Mouse (Mus musculus) urinary bladder, adult 18-20 months (tissue): ENCODE results near the gene Zfp628.

Experiments used
- DNase-seq, 2 experiments: peaks; one replicate each; pipeline ENCODE4 v3.0.0; 2022; ENCODE audit warnings: low spot score in 2 of 2, mixed read lengths in 2 of 2

The Zfp628 gene

DNA sequence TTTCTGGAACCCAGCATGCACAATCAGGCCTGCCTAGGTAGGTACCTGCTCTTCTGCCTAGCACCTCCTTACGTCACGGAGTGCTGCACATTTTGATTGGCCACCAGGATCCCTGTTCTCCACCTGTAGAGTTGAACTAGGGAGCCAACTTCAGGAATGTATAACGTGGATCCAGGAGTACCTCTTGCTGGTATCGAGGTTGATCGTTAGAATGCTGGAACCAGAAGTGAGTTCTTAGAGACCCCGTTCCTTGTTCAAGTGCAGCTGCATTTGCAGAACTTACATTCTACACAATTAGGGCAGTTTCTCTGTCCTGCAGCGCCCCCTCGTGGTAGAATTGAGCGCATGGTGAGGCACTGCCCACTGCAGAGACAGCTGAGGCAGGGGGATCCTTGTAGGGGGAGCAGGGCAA is 25.1 kb downstream of the Zfp628 start:
- peak; percentile 59 to 83 for DNase-seq

- DNase-seq, result no peak
Observed at GRCm38 (mm10) chr7:4942673-4943072, 27.7 kb downstream of the Zfp628 start.

- peak; percentile 88 to 91 for DNase-seq
Observed at GRCm38 (mm10) chr7:4943223-4943815, 28.3 kb downstream of the Zfp628 start.

GRCm38 (mm10) chr7:4947855-4948254 is 32.8 kb downstream of the Zfp628 start:
- DNase-seq, result no peak

DNA sequence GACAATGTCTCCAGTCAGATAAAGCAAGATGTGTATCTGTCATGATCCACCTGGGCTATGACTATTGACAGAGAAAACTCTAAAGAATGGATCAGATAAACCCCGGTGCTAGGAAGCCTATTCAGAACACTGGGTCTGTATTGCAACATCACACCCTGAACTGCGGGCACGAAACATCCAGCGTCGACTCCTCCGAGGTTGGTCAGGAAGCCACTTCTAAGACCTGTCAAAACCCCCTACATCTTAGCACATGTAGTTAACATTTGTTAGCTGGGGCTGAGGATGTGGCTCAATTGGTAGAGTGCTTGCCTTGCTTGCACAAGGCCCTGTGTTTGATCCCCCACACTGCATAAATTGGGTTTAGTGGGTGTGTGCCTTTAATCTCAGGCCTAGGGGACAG is 33.4 kb downstream of the Zfp628 start:
- DNase-seq, result no peak

DNA sequence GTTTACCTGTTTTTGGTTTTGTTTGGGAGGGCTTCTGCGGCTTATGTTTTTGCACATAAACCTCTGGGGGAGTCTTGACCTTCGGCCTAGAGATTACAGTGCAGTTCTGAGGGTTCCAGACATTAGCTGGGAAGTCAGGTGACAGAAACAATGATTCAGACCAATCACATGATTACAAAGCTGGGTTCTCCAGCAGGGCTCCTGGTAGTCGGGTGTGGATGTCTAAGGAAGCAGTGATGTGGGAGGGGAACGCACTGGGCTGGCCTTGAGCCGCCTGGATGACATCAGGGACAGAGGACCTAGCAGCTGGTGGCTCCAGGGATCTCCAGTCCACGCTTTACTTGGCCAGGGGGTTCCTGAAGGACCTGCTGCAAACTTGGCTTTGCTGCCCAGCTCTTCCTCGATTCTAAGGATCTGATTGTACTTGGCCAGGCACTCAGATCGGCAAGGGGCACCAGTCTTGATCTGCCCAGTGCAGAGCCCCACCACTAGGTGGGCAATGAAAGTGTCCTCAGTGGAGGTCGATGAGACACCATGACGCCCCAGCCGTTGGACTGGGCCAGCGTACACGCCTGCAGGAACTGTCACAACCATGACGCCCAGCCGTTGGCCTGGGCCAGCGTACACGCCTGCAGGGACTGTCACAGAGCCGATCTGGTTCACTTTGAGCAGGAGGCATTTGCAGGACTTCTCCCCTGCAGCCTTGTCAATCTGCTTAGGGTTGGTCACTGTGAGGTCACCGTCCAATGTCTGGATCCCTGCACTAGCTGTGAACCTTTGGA is 35.7 kb downstream of the Zfp628 start:
- DNase-seq, result no peak

DNA sequence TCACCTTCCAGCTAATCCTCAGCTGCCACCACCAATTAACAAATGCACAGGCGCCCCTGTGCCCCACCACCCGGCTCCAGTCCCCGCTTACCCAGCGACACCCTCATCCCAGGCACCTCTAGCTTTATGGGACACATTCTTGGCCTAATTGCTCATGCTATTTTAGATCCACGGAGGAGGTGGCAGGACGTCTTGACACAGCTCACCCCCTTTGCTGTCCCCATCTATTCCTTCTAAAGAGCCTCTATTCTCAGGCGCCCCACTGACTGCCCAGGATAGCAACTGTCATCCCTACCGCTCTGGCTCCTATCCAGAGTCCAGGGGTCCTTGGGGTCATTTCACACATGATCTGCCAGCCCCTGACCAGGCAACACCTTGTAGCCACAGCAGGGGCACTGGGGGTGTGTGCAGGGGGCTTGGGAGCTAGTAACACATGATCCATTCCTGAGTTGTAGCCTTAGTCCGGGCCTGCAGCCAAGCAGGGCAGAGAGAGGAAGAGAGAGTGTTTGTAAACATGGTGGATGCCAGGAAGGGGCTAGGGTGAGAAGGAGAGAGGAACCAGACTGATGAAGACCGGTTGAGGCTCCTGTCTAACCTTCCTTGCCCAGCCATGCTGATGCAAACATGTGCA is 38.9 kb downstream of the Zfp628 start:
- DNase-seq, result no peak

- DNase-seq, result no peak
Observed at GRCm38 (mm10) chr7:4957361-4957760, 42.3 kb downstream of the Zfp628 start.

DNA sequence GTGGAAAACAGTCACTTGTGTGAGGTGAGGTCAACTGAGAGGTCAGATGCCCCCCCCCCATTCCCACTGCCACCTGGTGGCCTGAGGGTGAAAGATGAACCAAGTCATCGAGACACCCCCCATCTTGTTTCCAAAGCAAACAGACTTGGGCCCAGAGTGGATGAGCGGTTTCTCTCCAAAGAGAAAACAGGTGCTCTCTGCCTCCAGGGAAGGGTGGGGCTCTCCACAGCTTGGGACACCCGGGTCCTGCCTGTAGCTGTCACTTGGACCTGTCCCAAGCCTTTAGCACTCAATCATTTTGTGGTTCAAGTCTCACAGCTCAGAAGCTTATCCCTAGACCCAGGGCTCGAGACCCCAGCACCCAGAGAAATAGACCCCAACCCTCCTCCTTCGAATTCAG is 48.5 kb downstream of the Zfp628 start:
- no peak for DNase-seq

- DNase-seq, result peak; percentile 45 to 62
Observed at GRCm38 (mm10) chr7:4964272-4964671, 49.3 kb downstream of the Zfp628 start, which contains the start of gene Sbk2. Sbk2 (minus strand) TSS chr7:4964406.

GRCm38 (mm10) chr7:4964988-4965387 is 50.0 kb downstream of the Zfp628 start:
- DNase-seq, result no peak

- DNase-seq, result no peak
Observed at GRCm38 (mm10) chr7:4971068-4971467, 56.1 kb downstream of the Zfp628 start, which contains the start of gene Sbk3. Sbk3 (minus strand) TSS chr7:4971168.
